9 mouse cellular contexts compared by ENCODE assay signal in genomic region chr17:48039232-48039866, GRCm38 (mm10). TPM values are rescaled to one million over a fixed set of nuclear protein-coding genes. Genes with fewer than 3 reads are reported as not detected.
A peak's percentile ranks its signal among the peaks of the same experiment; 100 is the strongest.
DNase-seq lines count a peak whose midpoint lies in the region; ATAC-seq and TF ChIP-seq lines count a peak whose summit lies in the region.
"Had no signal": no experiment of that assay in that cellular context is flagged by ENCODE, and none has a peak within 500 bp of the region (broad histone marks: within the 10 kb centered on the region; RNA-seq: fewer than 3 reads in every experiment).

No protein-coding gene starts in this region.

- no peaks in the 10 kb centered on the region for H3K36me3 ChIP-seq in embryonic facial prominence, embryonic 13.5 days
- no peaks in the 10 kb centered on the region for H3K36me3 ChIP-seq in heart, embryonic 11.5 days (ENCODE audit: control insufficient read depth, insufficient read depth, low read length)
- no peaks in the 10 kb centered on the region for H3K36me3 ChIP-seq in lung, postnatal 0 days (ENCODE audit: insufficient read depth, low read length)

- peaks cover 9% of the 10 kb centered on the region for H3K27me3 ChIP-seq in embryonic facial prominence, embryonic 13.5 days
- H3K27me3 ChIP-seq in heart, embryonic 11.5 days (ENCODE audit: control insufficient read depth, insufficient read depth, low read length): no peaks in the 10 kb centered on the region
- no peaks in the 10 kb centered on the region for H3K27me3 ChIP-seq in lung, postnatal 0 days (replicated peaks; ENCODE audit: insufficient read depth, low read length)

- peak; percentile 69 for DNase-seq in ZHBTc4 (ENCODE audit: low read depth, low spot score)
- DNase-seq in kidney, adult 8-10 months: peak; percentile 42 to 54
- DNase-seq in lung, postnatal 0 days (ENCODE audit: low spot score): peak; percentile 92
- DNase-seq in retina, embryonic 14.5 days (ENCODE audit: low spot score): peak; percentile 80
- no peak for DNase-seq in layer of hippocampus, postnatal 25 days (ENCODE audit: extremely low spot score in 1 of 2, low spot score in 1 of 2)
- no peak for DNase-seq in layer of hippocampus, postnatal 36 days

- TF ChIP-seq CTCF in lung, postnatal 0 days (IDR thresholded peaks at IDR 0.05): no peak

- no peak overlapping the region for H3K9ac ChIP-seq in embryonic facial prominence, embryonic 13.5 days
- no peak overlapping the region for H3K9ac ChIP-seq in heart, embryonic 11.5 days (ENCODE audit: low read depth, low read length)
- H3K9ac ChIP-seq in lung, postnatal 0 days (replicated peaks; ENCODE audit: low read depth): no peak overlapping the region

- peak overlapping the region; percentile 53 for H3K4me2 ChIP-seq in embryonic facial prominence, embryonic 13.5 days
- peak overlapping the region; percentile 60 for H3K4me2 ChIP-seq in heart, embryonic 11.5 days
- H3K4me2 ChIP-seq in lung, postnatal 0 days (replicated peaks; ENCODE audit: low read depth, low read length): peak overlapping the region; percentile 41

- peak overlapping the region; percentile 23; the same call in 1 of the 2 replicates for H3K27ac ChIP-seq in embryonic facial prominence, embryonic 13.5 days
- H3K27ac ChIP-seq in heart, embryonic 11.5 days (ENCODE audit: low read depth, low read length): peak overlapping the region; percentile 30; the same call in 1 of the 2 replicates
- peak overlapping the region; percentile 44; the same call in 1 of the 2 replicates for H3K27ac ChIP-seq in lung, postnatal 0 days (ENCODE audit: low read length)

- H3K4me1 ChIP-seq in embryonic facial prominence, embryonic 13.5 days: peaks cover 28% of the 10 kb centered on the region
- peaks cover 6% of the 10 kb centered on the region; the same call in 1 of the 2 replicates for H3K4me1 ChIP-seq in heart, embryonic 11.5 days (ENCODE audit: control insufficient read depth, insufficient read depth, low read length)
- H3K4me1 ChIP-seq in lung, postnatal 0 days (ENCODE audit: insufficient read depth, low read depth, low read length): peaks cover 5% of the 10 kb centered on the region; the same call in 1 of the 2 replicates

- no peaks in the 10 kb centered on the region for H3K9me3 ChIP-seq in embryonic facial prominence, embryonic 13.5 days
- H3K9me3 ChIP-seq in heart, embryonic 11.5 days (replicated peaks; ENCODE audit: control insufficient read depth, low read length): no peaks in the 10 kb centered on the region
- no peaks in the 10 kb centered on the region for H3K9me3 ChIP-seq in lung, postnatal 0 days (ENCODE audit: low read length)

- no peak for TF ChIP-seq EP300 in lung, postnatal 0 days (IDR thresholded peaks at IDR 0.05)

- 8% methylated on average over 14 of the region's 14 CpGs for WGBS in embryonic facial prominence, embryonic 13.5 days
- WGBS in heart, embryonic 11.5 days (ENCODE audit: insufficient replicate concordance): 12% methylated on average over 14 of the region's 14 CpGs
- WGBS in lung, postnatal 0 days: 17% methylated on average over 14 of the region's 14 CpGs

- H3K4me3 ChIP-seq in embryonic facial prominence, embryonic 13.5 days: peak overlapping the region; percentile 21
- peak overlapping the region; percentile 26; the same call in 1 of the 2 replicates for H3K4me3 ChIP-seq in heart, embryonic 11.5 days (ENCODE audit: low read depth, low read length)
- peak overlapping the region; percentile 8; the same call in 1 of the 2 replicates for H3K4me3 ChIP-seq in lung, postnatal 0 days (ENCODE audit: low read depth, low read length)

- peak; percentile 72; the same call in 1 of the 2 replicates for ATAC-seq in embryonic facial prominence, embryonic 13.5 days (ENCODE audit: insufficient number of reproducible peaks, insufficient read depth, low FRiP score, low TSS enrichment, low read depth)
- ATAC-seq in heart, embryonic 11.5 days (replicated peaks; ENCODE audit: insufficient number of reproducible peaks, low FRiP score, low TSS enrichment): peak; percentile 62; the same call in 1 of the 2 replicates
- peak; percentile 88 for ATAC-seq in lung, postnatal 0 days

RNA-seq across cellular contexts. Expression of gene 1700122O11Rik, which starts 1.3 kb away (rescaled TPM):
- not detected in 2 replicates for polyA plus RNA-seq in embryonic facial prominence, embryonic 13.5 days (2015; fragmentation: Nextera tagmentation; extraction: Ambion mirVana)
- polyA plus RNA-seq in heart, embryonic 11.5 days (2014; fragmentation: Nextera tagmentation; extraction: Ambion mirVana): not detected in 2 replicates
- not detected in 2 replicates for polyA plus RNA-seq in lung, postnatal 0 days (2015; fragmentation: Nextera tagmentation; extraction: Ambion mirVana)
- not detected for total RNA-seq in layer of hippocampus, postnatal 25 days (2021)
- total RNA-seq in layer of hippocampus, postnatal 36 days (2021): not detected
- total RNA-seq: layer of hippocampus, postnatal 10 days had no signal

RNA-seq across cellular contexts. Expression of gene 1700067P10Rik, which starts 49.8 kb away (rescaled TPM):
- polyA plus RNA-seq in embryonic facial prominence, embryonic 13.5 days (2015; fragmentation: Nextera tagmentation; extraction: Ambion mirVana): not detected in 2 replicates
- not detected in 2 replicates for polyA plus RNA-seq in heart, embryonic 11.5 days (2014; fragmentation: Nextera tagmentation; extraction: Ambion mirVana)
- polyA plus RNA-seq in lung, postnatal 0 days (2015; fragmentation: Nextera tagmentation; extraction: Ambion mirVana): not detected in 2 replicates
- not detected for total RNA-seq in layer of hippocampus, postnatal 25 days (2021)
- total RNA-seq in layer of hippocampus, postnatal 36 days (2021): not detected
- total RNA-seq: layer of hippocampus, postnatal 10 days had no signal

Comparison
In these comparisons a context has a peak if more than half of its experiments do, and no peak if none do; other contexts are left out.
1. DNase-seq: peak in ZHBTc4 (single experiment), kidney, adult 8-10 months (2 of 2), lung, postnatal 0 days (single experiment) and retina, embryonic 14.5 days (single experiment); none in layer of hippocampus, postnatal 25 days (0 of 2) and layer of hippocampus, postnatal 36 days (0 of 2).
2. Peak in every context shown above with its lines, with median percentiles within 50 percentile points of each other: ATAC-seq, H3K27ac ChIP-seq, H3K4me2 ChIP-seq and H3K4me3 ChIP-seq.